Mouse (Mus musculus) kidney, postnatal 36 days (tissue): Measurements from ENCODE around the gene Pbx4.

Source experiments
- DNase-seq, 2 experiments: peaks; one replicate each; pipeline ENCODE4 v3.0.0; 2021 to 2022; ENCODE audit warnings: mixed read lengths in 2 of 2

The Pbx4 gene

DNA sequence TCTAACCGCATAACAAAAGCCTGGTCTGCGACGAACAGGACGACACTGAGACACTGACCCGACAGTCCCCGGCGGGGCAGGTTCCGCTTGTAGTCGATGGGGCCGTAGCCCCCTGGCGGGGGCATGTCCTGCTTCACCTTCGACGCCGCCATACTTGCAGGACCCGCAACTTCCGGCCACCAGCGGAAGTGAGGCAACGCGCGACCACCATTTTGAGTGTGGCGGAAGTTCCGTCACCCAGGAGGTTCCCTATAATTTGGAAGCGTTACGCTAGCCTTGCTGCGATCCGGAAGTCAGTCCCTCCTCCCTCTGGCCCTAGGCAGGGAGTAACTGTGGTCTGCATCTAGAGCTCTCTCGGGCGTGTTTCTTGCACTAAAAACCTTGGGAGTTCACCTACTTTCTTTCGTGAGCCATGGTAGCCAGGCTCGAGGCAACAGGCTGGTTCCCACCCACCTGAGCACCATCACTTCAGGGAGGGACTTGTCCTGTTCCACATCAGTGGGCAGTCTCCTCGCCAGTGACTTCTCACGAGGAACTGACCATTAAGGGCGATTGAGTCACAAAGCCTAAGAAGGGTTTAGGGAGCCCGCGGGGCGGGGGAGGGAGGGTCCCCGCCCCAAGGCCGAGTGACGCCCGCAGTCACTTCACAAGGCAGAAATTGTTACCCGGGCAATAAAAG is 69.3 kb downstream of the Pbx4 start:
- DNase-seq = peak; percentile 97 to 98

DNA sequence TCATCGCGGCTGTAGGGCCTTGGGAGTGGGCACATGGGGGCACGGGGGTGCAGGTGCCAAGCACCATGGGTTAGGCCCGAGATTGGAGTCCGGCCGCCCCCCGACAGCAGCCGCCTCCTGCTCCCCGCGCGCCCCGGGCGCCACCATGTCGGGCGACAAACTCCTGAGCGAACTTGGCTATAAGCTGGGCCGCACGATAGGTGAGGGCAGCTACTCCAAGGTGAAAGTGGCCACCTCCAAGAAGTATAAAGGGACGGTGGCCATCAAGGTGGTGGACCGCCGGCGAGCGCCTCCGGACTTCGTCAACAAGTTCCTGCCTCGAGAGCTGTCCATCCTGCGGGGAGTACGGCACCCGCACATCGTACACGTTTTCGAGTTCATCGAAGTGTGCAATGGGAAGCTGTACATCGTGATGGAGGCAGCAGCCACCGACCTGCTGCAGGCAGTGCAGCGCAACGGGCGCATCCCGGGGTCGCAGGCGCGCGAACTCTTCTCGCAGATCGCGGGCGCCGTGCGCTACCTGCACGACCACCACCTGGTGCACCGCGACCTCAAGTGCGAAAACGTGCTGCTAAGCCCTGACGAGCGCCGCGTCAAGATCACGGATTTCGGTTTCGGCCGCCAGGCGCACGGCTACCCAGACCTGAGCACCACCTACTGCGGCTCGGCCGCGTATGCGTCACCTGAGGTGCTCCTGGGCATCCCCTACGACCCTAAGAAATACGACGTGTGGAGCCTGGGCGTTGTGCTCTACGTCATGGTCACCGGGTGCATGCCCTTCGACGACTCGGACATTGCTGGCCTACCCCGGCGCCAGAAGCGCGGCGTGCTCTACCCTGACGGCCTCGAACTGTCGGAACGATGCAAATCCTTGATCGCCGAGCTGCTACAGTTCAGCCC is 70.1 kb downstream of the Pbx4 start, which contains the start of the genes Tssk6, Ndufa13 and Yjefn3:
TSS of gene Tssk6 (plus strand) at position 22 of the 900 bp plus-strand sequence.
TSS of gene Ndufa13 (minus strand) at position 396 of the 900 bp plus-strand sequence.
TSS of gene Yjefn3 (minus strand) at position 550 of the 900 bp plus-strand sequence.
- peak in 1 of 2 experiments; percentile 51 for DNase-seq

DNA sequence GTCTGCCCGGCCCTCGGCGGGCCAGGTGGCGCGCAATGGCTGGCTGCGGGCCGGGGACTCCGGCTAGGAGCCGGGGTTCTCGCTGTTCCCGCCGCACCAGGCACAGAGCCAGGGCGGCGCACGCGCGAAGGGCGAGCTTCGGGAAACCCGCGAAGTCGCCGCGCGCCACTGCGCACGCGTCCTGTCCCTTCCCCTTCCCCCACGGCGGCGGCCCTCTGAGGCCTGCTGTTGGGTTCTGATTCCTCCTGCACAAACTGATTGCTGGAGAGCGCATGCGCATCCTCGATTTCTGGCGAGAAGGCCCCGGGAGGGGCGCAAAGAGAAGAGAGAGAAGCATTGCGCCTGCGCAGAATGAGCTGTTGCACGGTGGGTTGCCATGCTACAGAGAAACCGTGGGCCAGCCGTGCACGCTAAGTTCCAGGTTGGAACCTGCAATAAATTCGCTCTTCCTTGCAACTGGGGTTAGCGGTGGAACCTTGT is 70.8 kb downstream of the Pbx4 start:
- DNase-seq = peak; percentile 99

DNA sequence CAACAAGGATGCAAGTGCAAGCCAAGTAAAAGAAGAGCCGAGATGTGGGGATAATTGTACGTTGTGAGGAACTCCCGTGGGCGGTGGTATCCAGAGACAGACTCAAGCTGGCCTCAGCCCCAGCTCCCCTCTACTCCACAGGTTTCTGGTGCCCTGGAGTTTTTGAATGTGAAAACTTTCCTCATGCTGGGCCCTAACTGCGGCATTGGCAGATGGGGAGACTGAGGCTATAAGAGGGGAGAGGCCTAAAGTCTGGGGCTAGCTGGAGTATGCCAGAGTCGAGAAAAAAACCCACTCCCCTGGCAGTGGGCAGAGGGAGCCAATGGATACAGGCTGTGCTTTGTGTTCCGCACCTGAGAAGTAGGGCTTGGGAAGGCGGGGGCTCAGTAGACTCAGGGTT is 71.8 kb downstream of the Pbx4 start:
- no peak for DNase-seq

DNA sequence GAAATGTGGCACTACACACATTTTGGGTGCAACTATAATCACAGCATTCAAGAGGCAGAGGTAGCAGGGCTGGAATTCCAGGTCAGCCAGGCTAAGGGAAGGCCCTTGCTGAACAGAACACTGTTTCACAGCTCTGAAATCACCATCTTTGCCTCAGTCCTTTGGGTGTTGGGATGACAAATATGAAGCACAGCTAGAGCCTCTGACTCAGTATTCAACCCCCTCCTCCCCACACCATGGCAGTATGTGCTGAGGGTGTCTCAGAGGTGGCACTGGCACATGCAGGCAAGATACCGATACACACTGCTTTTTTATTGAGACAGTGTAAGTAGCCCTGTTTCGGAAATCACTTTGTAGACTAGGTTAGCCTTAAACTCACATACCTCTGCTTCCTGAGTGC is 74.0 kb downstream of the Pbx4 start:
- no peak for DNase-seq

DNA sequence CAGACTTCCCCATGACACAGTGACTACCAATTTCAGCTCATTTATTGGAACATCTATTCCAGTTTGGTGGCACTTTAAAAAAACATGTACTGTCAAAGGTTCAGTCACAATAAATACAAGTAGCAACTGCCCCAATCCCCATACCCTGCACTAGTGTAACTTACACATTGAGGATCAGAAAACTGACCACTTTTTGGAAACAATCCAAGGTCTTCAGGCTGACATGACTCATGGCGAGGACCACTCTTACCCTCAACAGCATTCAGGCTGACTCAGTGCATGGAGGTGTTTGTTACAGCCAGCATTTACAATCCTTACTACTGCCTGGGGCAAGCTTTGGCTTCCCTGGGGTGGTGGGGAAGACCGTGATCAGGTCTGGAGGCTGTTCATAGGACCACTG is 74.8 kb downstream of the Pbx4 start:
- DNase-seq = no peak

DNA sequence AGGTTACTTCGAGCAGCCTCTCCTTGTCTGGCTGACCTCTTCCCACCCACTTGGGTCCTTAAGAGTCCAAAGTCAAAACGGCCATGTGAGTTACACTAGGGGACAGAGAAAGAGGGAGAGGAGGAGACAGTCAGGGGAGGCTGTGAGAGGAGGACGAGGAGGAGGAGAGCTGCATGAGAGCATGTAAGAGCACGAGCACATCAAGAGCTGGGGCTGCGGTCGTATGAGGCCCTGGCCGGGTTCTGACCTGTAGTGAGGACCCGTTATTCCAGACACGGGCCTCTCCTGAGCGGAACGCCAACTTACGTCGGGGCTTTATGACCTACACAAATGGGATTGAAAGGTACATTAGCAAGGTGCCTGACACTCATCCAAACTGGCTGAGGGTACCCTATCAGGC is 79.6 kb downstream of the Pbx4 start:
- no peak for DNase-seq

DNA sequence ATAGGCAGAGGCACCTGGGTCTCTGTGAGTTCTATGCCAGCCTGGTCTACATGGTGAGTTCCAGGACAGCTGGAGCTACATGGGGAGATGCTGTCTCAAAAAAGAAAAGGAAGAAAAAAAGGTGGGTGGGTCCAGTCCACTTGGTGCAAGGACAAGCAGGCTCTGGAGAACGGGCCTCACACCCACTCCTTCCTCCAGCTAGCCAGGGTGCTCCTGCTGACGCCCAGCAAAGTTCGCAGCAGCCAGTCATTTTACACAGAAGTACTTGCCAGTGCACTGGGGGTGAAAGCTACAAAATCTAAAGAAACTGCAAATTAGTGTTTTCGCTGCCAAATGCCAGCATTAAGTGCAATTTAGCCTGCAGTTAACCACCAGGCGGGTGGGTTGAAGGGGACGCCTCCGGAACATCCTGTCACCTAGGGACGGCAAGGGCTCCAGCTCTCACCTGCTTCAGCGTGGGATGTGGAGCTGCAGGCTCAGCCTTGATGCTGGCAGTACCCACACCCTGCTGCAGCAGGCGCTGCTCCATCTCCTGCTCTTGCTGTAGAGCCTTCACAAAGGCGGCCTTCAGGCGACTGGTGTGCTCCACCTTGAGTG is 80.3 kb downstream of the Pbx4 start:
- DNase-seq = no peak

DNA sequence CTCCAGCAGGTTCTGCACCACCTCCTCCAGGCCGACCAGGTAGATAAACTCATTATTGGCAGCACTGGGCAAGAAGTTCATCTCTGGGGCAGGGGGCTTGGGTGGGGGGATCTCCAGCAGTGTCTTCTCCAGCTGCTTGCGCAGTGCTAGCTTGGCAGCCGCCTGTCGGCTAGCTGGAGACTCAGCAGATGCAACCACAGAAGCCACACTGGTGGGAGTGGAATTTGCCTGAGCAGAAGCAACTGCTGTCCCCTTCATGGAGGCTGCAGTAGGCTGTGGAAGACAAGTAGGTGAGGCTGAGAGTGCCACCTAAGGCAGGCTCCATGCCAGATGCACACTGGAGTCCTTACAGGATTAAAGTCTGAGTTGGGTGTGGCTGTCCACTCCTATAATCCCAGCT is 82.2 kb downstream of the Pbx4 start:
- no peak for DNase-seq

DNA sequence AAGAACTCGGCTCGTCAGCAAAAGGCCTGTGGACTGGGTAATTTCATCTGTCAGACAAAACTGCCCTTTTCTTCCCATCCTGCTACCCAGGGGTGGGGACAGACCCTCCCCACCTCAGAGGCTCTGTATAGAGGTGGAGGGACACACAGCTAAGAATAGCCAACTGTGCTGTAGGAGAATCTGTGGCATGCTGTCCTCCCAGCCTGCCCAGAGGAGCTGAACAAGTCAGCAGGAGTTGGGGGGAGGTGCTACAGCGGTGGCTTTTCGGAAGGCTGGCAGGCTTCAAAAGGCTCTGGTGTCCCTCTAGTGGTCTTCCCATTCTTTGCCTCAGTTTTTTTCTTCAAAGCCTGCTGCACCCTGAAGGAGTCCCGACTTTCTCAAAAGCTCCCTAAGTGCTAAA is 83.5 kb downstream of the Pbx4 start:
- no peak for DNase-seq

DNA sequence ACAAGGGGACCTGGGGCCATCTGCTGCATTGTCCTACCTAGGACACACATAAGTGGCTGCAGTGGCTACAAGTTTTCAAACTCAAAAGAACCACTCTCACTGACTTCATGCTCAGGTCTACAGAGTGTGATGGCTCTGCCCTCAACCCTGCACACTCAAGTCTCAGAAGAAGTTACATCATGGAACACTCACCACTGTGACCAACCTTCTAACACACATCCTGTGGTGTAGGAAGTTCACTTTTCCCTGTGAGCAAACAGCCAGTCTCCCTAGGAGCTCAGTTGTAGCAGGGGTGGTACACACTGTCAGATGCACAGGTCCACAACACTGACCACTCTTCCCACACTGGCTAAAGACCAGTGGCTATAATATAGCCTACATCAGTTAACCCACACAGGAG is 86.2 kb downstream of the Pbx4 start:
- no peak for DNase-seq

DNA sequence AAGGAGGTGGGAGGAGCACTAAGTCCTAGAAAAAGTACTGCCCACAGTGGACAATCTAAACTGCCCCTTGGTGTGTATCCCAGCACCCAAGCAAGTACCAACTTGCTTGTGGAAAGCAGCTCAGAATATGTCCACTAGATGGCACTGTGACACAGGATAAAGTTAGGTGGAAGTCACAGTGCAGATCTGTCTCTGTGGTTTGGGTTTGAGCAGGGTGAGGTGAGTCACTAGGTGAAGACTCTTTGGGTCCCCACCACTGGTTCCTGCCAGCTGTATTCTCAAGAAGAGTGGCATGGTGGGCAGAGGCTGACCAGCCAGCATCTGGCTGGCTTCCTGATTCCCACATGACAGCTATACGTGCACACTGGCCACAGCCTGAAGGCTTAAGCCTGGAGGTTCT is 86.7 kb downstream of the Pbx4 start:
- peak; percentile 83 to 85 for DNase-seq

DNA sequence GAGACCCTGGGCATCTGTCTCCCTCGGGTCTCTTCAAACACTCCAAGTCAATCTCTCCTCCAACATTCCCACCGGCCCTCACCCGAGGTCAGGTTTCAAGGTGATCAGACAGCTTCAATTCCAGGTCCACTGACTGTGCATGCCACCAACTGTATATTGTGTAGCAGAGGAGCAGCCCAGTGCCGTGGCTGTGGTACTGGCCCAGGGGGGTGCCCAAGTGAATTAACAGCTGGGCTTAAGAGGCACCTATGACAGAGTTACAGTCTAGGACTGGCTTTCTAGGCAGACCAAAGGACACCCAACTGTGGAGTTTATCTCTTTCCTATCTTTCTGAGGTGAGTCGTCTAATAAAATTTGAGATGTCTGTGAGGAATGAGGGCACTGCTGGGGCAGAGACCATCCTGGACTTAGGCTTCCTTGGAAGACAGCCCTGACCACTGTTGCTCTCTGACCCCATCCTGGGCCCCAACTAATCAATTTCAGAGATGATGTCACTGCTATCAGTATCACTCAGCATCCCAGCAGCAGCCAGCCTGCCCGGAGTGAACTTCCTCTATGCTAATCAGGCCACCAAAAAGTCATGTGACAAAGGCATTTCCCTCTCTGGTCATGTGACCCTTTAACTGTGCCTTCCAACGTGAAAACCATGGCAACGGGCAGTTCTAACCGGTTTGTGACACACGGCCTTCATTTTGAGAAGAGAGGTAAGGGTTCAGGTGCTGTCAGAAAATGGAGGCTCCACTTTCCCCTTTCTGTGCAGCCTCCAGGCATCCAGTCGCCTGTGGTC is 87.8 kb downstream of the Pbx4 start:
- DNase-seq = peak; percentile 89 to 90

DNA sequence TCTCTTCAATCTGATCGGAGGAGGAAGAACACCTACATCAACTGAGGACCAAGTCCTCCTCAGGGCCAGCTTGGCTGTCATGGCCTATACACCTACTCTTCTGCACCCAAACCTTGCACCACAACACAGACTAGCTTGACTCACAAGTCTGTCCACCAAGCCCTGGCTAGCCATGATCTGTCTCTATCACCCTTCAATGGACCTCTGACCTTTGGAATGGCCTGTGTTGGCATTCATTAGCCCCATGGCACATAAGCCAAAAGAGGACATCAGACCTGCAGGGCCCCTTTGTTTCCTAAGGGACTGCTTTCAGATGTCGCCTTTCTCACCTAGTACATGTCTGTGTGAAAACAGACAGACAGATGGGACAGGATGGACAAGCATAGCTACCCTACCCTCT is 88.8 kb downstream of the Pbx4 start:
- DNase-seq = peak; percentile 54 to 60
